Mouse (Mus musculus): ENCODE data around the gene Aplp2. TPM values are rescaled to one million over a fixed set of nuclear protein-coding genes. Genes with fewer than 3 reads are reported as not detected.

Gene Aplp2
- polyA plus RNA-seq (2015; fragmentation: Nextera tagmentation; extraction: Ambion mirVana) = 392 and 422 TPM in 2 replicates

- peak; percentile 99 for ATAC-seq (replicated peaks; ENCODE audit: extremely low read depth, insufficient read depth, low FRiP score)
- H3K9me3 ChIP-seq (replicated peaks; ENCODE audit: control insufficient read depth, low read length) = no peaks in the 10 kb centered on the region
- peak within 1 kb of the TSS; percentile 99 for H3K4me3 ChIP-seq (ENCODE audit: low read length)
- no peaks in the 10 kb centered on the region for H3K27me3 ChIP-seq (ENCODE audit: control insufficient read depth, insufficient read depth, low read length)
- H3K4me1 ChIP-seq (ENCODE audit: control insufficient read depth, insufficient read depth, low read length) = peaks cover 19% of the 10 kb centered on the region
- H3K27ac ChIP-seq (ENCODE audit: low read length) = peak within 1 kb of the TSS; percentile 94
- WGBS = under 1% methylated on average over 61 of the region's 63 CpGs
- H3K36me3 ChIP-seq (ENCODE audit: control insufficient read depth, insufficient read depth) = no peaks in the 10 kb centered on the region
- peak within 1 kb of the TSS; percentile 93 for H3K4me2 ChIP-seq (ENCODE audit: low read depth, low read length)
- peak within 1 kb of the TSS; percentile 96 for H3K9ac ChIP-seq (ENCODE audit: low read length)
Measured at GRCm38 (mm10) chr9:31211690-31212499, at the start of gene Aplp2. Gene Aplp2, minus strand, starts transcription at chr9:31211815.

- 67% methylated on average over 4 of the region's 4 CpGs for WGBS
- no peak for ATAC-seq (replicated peaks; ENCODE audit: extremely low read depth, insufficient read depth, low FRiP score)
Measured at GRCm38 (mm10) chr9:31260219-31260618, 48.6 kb upstream of the Aplp2 start.

GRCm38 (mm10) chr9:31258237-31258636 is 46.6 kb upstream of the Aplp2 start:
- H3K4me2 ChIP-seq (ENCODE audit: low read depth, low read length) = no peak overlapping the region
- no peak for ATAC-seq (replicated peaks; ENCODE audit: extremely low read depth, insufficient read depth, low FRiP score)
- 0 out of 2 replicates have a peak, but pooled peaks cover 1% of the 10 kb centered on the region for H3K9me3 ChIP-seq (replicated peaks; ENCODE audit: control insufficient read depth, low read length)
- H3K9ac ChIP-seq (ENCODE audit: low read length) = no peak overlapping the region
- no peaks in the 10 kb centered on the region for H3K27me3 ChIP-seq (ENCODE audit: control insufficient read depth, insufficient read depth, low read length)
- H3K36me3 ChIP-seq (ENCODE audit: control insufficient read depth, insufficient read depth) = no peaks in the 10 kb centered on the region
- H3K4me3 ChIP-seq (ENCODE audit: low read length) = no peak overlapping the region
- H3K4me1 ChIP-seq (ENCODE audit: control insufficient read depth, insufficient read depth, low read length) = peaks cover 13% of the 10 kb centered on the region; the same call in 1 of the 2 replicates
- no peak overlapping the region for H3K27ac ChIP-seq (ENCODE audit: low read length)
- 56% methylated on average over 3 of the region's 3 CpGs for WGBS

More at GRCm38 (mm10) chr9:31260219-31260618, 48.6 kb upstream of the Aplp2 start:
- Histone ChIP-seq H3K4me3 (ENCODE audit: low read length) (no peak overlapping the region), H3K36me3 (ENCODE audit: control insufficient read depth, insufficient read depth) (no peaks in the 10 kb centered on the region), H3K9me3 (replicated peaks; ENCODE audit: control insufficient read depth, low read length) (0 out of 2 replicates have a peak, but pooled peaks cover 2% of the 10 kb centered on the region), H3K27me3 (ENCODE audit: control insufficient read depth, insufficient read depth, low read length) (no peaks in the 10 kb centered on the region), H3K9ac (ENCODE audit: low read length) (no peak overlapping the region), H3K4me1 (ENCODE audit: control insufficient read depth, insufficient read depth, low read length) (peaks cover 10% of the 10 kb centered on the region; the same call in 1 of the 2 replicates), H3K4me2 (ENCODE audit: low read depth, low read length) (no peak overlapping the region), H3K27ac (ENCODE audit: low read length) (no peak overlapping the region)

- Histone ChIP-seq H3K4me1 (ENCODE audit: control insufficient read depth, insufficient read depth, low read length) (peaks cover 8% of the 10 kb centered on the region; the same call in 1 of the 2 replicates), H3K36me3 (ENCODE audit: control insufficient read depth, insufficient read depth) (no peaks in the 10 kb centered on the region), H3K27me3 (ENCODE audit: control insufficient read depth, insufficient read depth, low read length) (no peaks in the 10 kb centered on the region), H3K27ac (ENCODE audit: low read length) (no peak overlapping the region), H3K9me3 (replicated peaks; ENCODE audit: control insufficient read depth, low read length) (no peaks in the 10 kb centered on the region), H3K4me3 (ENCODE audit: low read length) (no peak overlapping the region), H3K9ac (ENCODE audit: low read length) (no peak overlapping the region), H3K4me2 (ENCODE audit: low read depth, low read length) (no peak overlapping the region)
- WGBS = 53% methylated on average over 7 of the region's 7 CpGs
- ATAC-seq (replicated peaks; ENCODE audit: extremely low read depth, insufficient read depth, low FRiP score) = no peak
Measured at GRCm38 (mm10) chr9:31255953-31256352, 44.3 kb upstream of the Aplp2 start.

GRCm38 (mm10) chr9:31254697-31255004 is 43.0 kb upstream of the Aplp2 start:
- no peak overlapping the region for H3K27ac ChIP-seq (ENCODE audit: low read length)

GRCm38 (mm10) chr9:31253866-31254696 is 42.5 kb upstream of the Aplp2 start:
- WGBS = 63% methylated on average over 11 of the region's 11 CpGs
- Histone ChIP-seq H3K9ac (ENCODE audit: low read length) (peak overlapping the region; percentile 25; the same call in 1 of the 2 replicates), H3K9me3 (replicated peaks; ENCODE audit: control insufficient read depth, low read length) (no peaks in the 10 kb centered on the region), H3K4me3 (ENCODE audit: low read length) (peak overlapping the region; percentile 34; the same call in 1 of the 2 replicates), H3K27ac (ENCODE audit: low read length) (peak overlapping the region; percentile 83), H3K27me3 (ENCODE audit: control insufficient read depth, insufficient read depth, low read length) (no peaks in the 10 kb centered on the region), H3K36me3 (ENCODE audit: control insufficient read depth, insufficient read depth) (no peaks in the 10 kb centered on the region), H3K4me2 (ENCODE audit: low read depth, low read length) (peak overlapping the region; percentile 50; the same call in 1 of the 2 replicates), H3K4me1 (ENCODE audit: control insufficient read depth, insufficient read depth, low read length) (0 out of 2 replicates have a peak, but pooled peaks cover 4% of the 10 kb centered on the region)
- no peak for ATAC-seq (replicated peaks; ENCODE audit: extremely low read depth, insufficient read depth, low FRiP score)

More at GRCm38 (mm10) chr9:31254697-31255004, 43.0 kb upstream of the Aplp2 start:
- no peaks in the 10 kb centered on the region for H3K36me3 ChIP-seq (ENCODE audit: control insufficient read depth, insufficient read depth)
- H3K4me2 ChIP-seq (ENCODE audit: low read depth, low read length) = no peak overlapping the region
- ATAC-seq (replicated peaks; ENCODE audit: extremely low read depth, insufficient read depth, low FRiP score) = no peak
- no peak overlapping the region for H3K9ac ChIP-seq (ENCODE audit: low read length)
- WGBS = 78% methylated on average over 7 of the region's 7 CpGs
- 0 out of 2 replicates have a peak, but pooled peaks cover 4% of the 10 kb centered on the region for H3K4me1 ChIP-seq (ENCODE audit: control insufficient read depth, insufficient read depth, low read length)
- H3K4me3 ChIP-seq (ENCODE audit: low read length) = no peak overlapping the region
- H3K27me3 ChIP-seq (ENCODE audit: control insufficient read depth, insufficient read depth, low read length) = no peaks in the 10 kb centered on the region
- no peaks in the 10 kb centered on the region for H3K9me3 ChIP-seq (replicated peaks; ENCODE audit: control insufficient read depth, low read length)

- H3K27me3 ChIP-seq (ENCODE audit: control insufficient read depth, insufficient read depth, low read length) = no peaks in the 10 kb centered on the region
- H3K36me3 ChIP-seq (ENCODE audit: control insufficient read depth, insufficient read depth) = no peaks in the 10 kb centered on the region
- WGBS = 29% methylated on average over 10 of the region's 10 CpGs
- H3K4me1 ChIP-seq (ENCODE audit: control insufficient read depth, insufficient read depth, low read length) = 0 out of 2 replicates have a peak, but pooled peaks cover 4% of the 10 kb centered on the region
- no peaks in the 10 kb centered on the region for H3K9me3 ChIP-seq (replicated peaks; ENCODE audit: control insufficient read depth, low read length)
- H3K4me3 ChIP-seq (ENCODE audit: low read length) = peak overlapping the region; percentile 34
- H3K9ac ChIP-seq (ENCODE audit: low read length) = peak overlapping the region; percentile 25; the same call in 1 of the 2 replicates
- peak overlapping the region; percentile 50; the same call in 1 of the 2 replicates for H3K4me2 ChIP-seq (ENCODE audit: low read depth, low read length)
- ATAC-seq (replicated peaks; ENCODE audit: extremely low read depth, insufficient read depth, low FRiP score) = peak; percentile 71
- peak overlapping the region; percentile 83 for H3K27ac ChIP-seq (ENCODE audit: low read length)
Measured at GRCm38 (mm10) chr9:31253311-31253734, 41.7 kb upstream of the Aplp2 start.

GRCm38 (mm10) chr9:31252182-31252799 is 40.7 kb upstream of the Aplp2 start:
- no peak overlapping the region for H3K4me3 ChIP-seq (ENCODE audit: low read length)
- no peak overlapping the region for H3K4me2 ChIP-seq (ENCODE audit: low read depth, low read length)
- H3K4me1 ChIP-seq (ENCODE audit: control insufficient read depth, insufficient read depth, low read length) = 0 out of 2 replicates have a peak, but pooled peaks cover 4% of the 10 kb centered on the region
- 60% methylated on average over 10 of the region's 10 CpGs for whole genome bisulfite sequencing
- ATAC-seq (replicated peaks; ENCODE audit: extremely low read depth, insufficient read depth, low FRiP score) = no peak
- H3K27me3 ChIP-seq (ENCODE audit: control insufficient read depth, insufficient read depth, low read length) = no peaks in the 10 kb centered on the region
- no peak overlapping the region for H3K9ac ChIP-seq (ENCODE audit: low read length)
- H3K27ac ChIP-seq (ENCODE audit: low read length) = peak overlapping the region; percentile 42; the same call in 1 of the 2 replicates
- H3K36me3 ChIP-seq (ENCODE audit: control insufficient read depth, insufficient read depth) = no peaks in the 10 kb centered on the region
- no peaks in the 10 kb centered on the region for H3K9me3 ChIP-seq (replicated peaks; ENCODE audit: control insufficient read depth, low read length)

Measured in heart, embryonic 16.5 days (tissue).